Mouse (Mus musculus): Measurements from ENCODE around the gene C1qbp. TPM values are rescaled to one million over a fixed set of nuclear protein-coding genes. Genes with fewer than 3 reads are reported as not detected.

The C1qbp gene
- polyA plus RNA-seq, 1 experiment: 116 TPM

DNA sequence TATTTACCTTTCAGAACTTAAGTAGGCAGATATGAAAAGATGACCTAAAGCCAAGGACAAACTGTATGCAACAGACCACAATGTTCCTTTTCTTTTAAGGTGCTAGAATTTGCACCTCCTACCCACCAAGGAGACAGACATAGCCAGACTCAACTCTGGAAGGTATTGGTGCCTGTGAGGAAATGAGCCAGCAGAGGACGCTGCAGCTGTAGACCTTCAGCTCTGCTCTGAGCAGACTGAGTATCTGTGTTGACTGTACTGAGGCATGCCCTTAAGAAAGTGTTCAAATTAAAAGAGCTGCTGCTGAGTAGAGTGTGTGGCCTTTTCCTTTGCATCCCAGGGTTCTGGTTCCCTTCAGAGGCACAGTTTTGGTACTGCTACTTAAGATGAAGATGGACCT lies 40.2 kb downstream of the C1qbp start:
- DNase-seq (ENCODE audit: low read depth): no peak
- TF ChIP-seq CTCF (IDR thresholded peaks at IDR 0.05; ENCODE audit: borderline replicate concordance, extremely low read depth, insufficient read depth, insufficient read length): no peak
- TF ChIP-seq POLR2A (IDR thresholded peaks at IDR 0.05; ENCODE audit: borderline replicate concordance, extremely low read depth, insufficient read depth, insufficient read length, poor library complexity, severe bottlenecking): no peak

DNA sequence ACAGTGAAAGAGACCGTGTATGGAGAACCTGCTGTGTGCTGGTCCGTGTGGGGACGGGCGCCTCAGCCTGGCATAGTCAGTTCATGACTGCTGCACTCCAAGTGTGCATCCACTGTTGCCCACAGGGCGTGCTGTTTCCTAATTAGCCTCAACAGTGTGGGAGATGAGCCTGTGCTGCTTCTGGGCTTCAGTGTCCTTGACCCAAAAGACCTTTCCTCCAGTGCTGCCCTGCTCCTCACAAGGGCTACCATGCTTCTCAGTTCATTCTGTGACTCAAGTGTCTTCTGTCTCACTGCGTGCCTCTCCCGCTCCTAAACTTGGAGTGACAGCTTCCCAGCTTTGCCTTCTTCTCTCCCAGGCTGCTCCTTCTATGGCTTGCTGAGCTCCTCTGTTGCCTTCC lies 47.5 kb downstream of the C1qbp start:
- no peak for DNase-seq (ENCODE audit: low read depth)
- TF ChIP-seq POLR2A (IDR thresholded peaks at IDR 0.05; ENCODE audit: borderline replicate concordance, extremely low read depth, insufficient read depth, insufficient read length, poor library complexity, severe bottlenecking) (no peak), CTCF (IDR thresholded peaks at IDR 0.05; ENCODE audit: borderline replicate concordance, extremely low read depth, insufficient read depth, insufficient read length) (no peak)

- DNase-seq (ENCODE audit: low read depth): no peak
- TF ChIP-seq CTCF (IDR thresholded peaks at IDR 0.05; ENCODE audit: borderline replicate concordance, extremely low read depth, insufficient read depth, insufficient read length) (no peak), POLR2A (IDR thresholded peaks at IDR 0.05; ENCODE audit: borderline replicate concordance, extremely low read depth, insufficient read depth, insufficient read length, poor library complexity, severe bottlenecking) (no peak)
These were observed 51.4 kb downstream of the C1qbp start for GRCm38 (mm10) chr11:70931461-70931860.

Other genes with a start within 250 kb of the C1qbp start
- 5.8 and 7.7 TPM in 2 replicates for gene Zfp3, start 218.8 kb downstream of the C1qbp start, polyA plus RNA-seq (2012; rRNA removed)
- not detected in 2 replicates for gene Scimp, start 170.4 kb downstream of the C1qbp start, polyA plus RNA-seq (2012; rRNA removed)
- 20.3 and 33.9 TPM in 2 replicates for gene Rabep1, start 138.2 kb downstream of the C1qbp start, polyA plus RNA-seq (2012; rRNA removed)
- gene Nup88, start 13.1 kb downstream of the C1qbp start, polyA plus RNA-seq (2012; rRNA removed): 95.9 and 119 TPM in 2 replicates
- 48.1 and 69.5 TPM in 2 replicates for gene Rpain, start 12.8 kb downstream of the C1qbp start, polyA plus RNA-seq (2012; rRNA removed)
- 27.9 and 28.1 TPM in 2 replicates for gene Dhx33, start 21.4 kb upstream of the C1qbp start, polyA plus RNA-seq (2012; rRNA removed)
- gene Mis12, start 36.6 kb upstream of the C1qbp start, polyA plus RNA-seq (2012; rRNA removed): 17.9 and 20.9 TPM in 2 replicates
- gene Derl2, start 36.8 kb upstream of the C1qbp start, polyA plus RNA-seq (2012; rRNA removed): 27.2 and 31.4 TPM in 2 replicates
- 490 and 561 TPM in 2 replicates for gene 6330403K07Rik, start 50.5 kb upstream of the C1qbp start, polyA plus RNA-seq (2012; rRNA removed)
- not detected in 2 replicates for gene Nlrp1a, start 161.7 kb upstream of the C1qbp start, polyA plus RNA-seq (2012; rRNA removed)
- gene Nlrp1b, start 247.7 kb upstream of the C1qbp start, polyA plus RNA-seq (2012; rRNA removed): 0.06 and 0.14 TPM in 2 replicates

Measured in brain, embryonic 14.5 days (tissue).